Mouse (Mus musculus) limb, embryonic 10.5 days (tissue): ENCODE data around the gene Pdzd11. TPM values are rescaled to one million over a fixed set of nuclear protein-coding genes. Genes with fewer than 3 reads are reported as not detected.

Experiments
- DNase-seq: peaks from one replicate; pipeline ENCODE4 v3.0.0-alpha.2; 2017; ENCODE audit warnings: low spot score
- H3K27ac ChIP-seq: fragments of 300-500 bp; sonication (generic); 2 replicates; pipeline ENCODE4 v1.5.1; 2016; ENCODE audit warnings: mild to moderate bottlenecking
- H3K27me3 ChIP-seq: fragments of 300-500 bp; sonication (generic); 2 replicates; pipeline ENCODE4 v1.6.1; 2016; ENCODE audit warnings: low read depth, mild to moderate bottlenecking; ENCODE audit not compliant: poor library complexity, severe bottlenecking
- H3K36me3 ChIP-seq: fragments of 300-500 bp; sonication (generic); 2 replicates; pipeline ENCODE4 v1.6.1; 2016; ENCODE audit warnings: mild to moderate bottlenecking, moderate library complexity
- H3K4me1 ChIP-seq: fragments of 300-500 bp; sonication (generic); 2 replicates; pipeline ENCODE4 v1.6.1; 2016
- H3K4me3 ChIP-seq: fragments of 300-500 bp; sonication (generic); 2 replicates; pipeline ENCODE4 v1.5.1; 2016; ENCODE audit warnings: mild to moderate bottlenecking, moderate library complexity
- H3K9me3 ChIP-seq: fragments of 300-500 bp; sonication (generic); replicated peaks from 2 replicates; pipeline ENCODE4 v1.6.1; 2016; ENCODE audit warnings: mild to moderate bottlenecking
- WGBS: fragments of 180-500 bp; shearing (Covaris S2); methylation state at CpG from one replicate; pipeline ENCODE4 v1.1.7; 2016; 5-methylcytosine and 5-hydroxymethylcytosine counted together
- polyA plus RNA-seq: library from polyadenylated mRNA; unstranded; fragments of >200 nt; fragmentation: Nextera tagmentation; extraction: Ambion mirVana; gene quantifications from 2 replicates; pipeline ENCODE4 v1.2.1, GENCODE M21; 2016

Pdzd11 gene
- polyA plus RNA-seq, 1 experiment from 2014 or later = 119 TPM

DNA sequence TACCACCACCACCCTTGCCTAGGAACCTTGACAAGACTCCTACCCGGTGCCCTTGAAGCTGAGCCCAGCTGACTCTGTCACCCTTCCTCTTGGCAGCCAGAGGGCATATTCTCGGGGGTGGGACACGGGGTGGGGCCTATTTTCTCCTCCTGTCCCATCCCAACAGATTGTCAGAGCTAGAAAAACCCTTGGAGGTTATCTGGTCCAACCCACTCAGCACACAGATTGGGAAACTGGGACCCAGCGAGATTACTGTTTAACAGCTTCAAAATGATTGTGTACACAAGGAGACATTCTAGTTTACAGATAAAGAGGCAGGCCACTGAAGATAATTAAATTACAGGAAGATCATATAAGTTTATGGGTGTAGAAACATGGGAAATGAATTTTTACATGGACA is 31.6 kb downstream of the Pdzd11 start, which contains the start of gene P2ry4:
P2ry4 (minus strand) TSS at position 79 of the 400 bp plus-strand sequence.
- H3K4me1 ChIP-seq = no peaks in the 10 kb centered on the region
- no peaks in the 10 kb centered on the region for H3K9me3 ChIP-seq
- H3K27me3 ChIP-seq = peaks cover 81% of the 10 kb centered on the region
- no peak within 1 kb of the TSS for H3K4me3 ChIP-seq
- 71% methylated on average over 4 of the region's 4 CpGs for WGBS
- H3K27ac ChIP-seq = no peak within 1 kb of the TSS
- DNase-seq = no peak
- H3K36me3 ChIP-seq = no peaks in the 10 kb centered on the region

Other genes starting within 250 kb of the Pdzd11 start
- gene Otud6a, start 197.6 kb downstream of the Pdzd11 start, polyA plus RNA-seq = not detected in 2 replicates
- 0.79 and 1.1 TPM in 2 replicates for gene Awat2, start 183.9 kb downstream of the Pdzd11 start, polyA plus RNA-seq
- gene Igbp1, start 132.3 kb downstream of the Pdzd11 start, polyA plus RNA-seq = 43.1 and 45.5 TPM in 2 replicates
- not detected in 2 replicates for gene Dgat2l6, start 101.7 kb downstream of the Pdzd11 start, polyA plus RNA-seq
- gene Awat1, start 54.3 kb downstream of the Pdzd11 start, polyA plus RNA-seq = not detected in 2 replicates
- not detected in 2 replicates for gene P2ry4, start 31.7 kb downstream of the Pdzd11 start, polyA plus RNA-seq
- gene Arr3, start 21.1 kb downstream of the Pdzd11 start, polyA plus RNA-seq = not detected in 2 replicates
- 32.8 and 39.7 TPM in 2 replicates for gene Kif4, start 831 bp downstream of the Pdzd11 start, polyA plus RNA-seq
- gene Gdpd2, start 103.3 kb upstream of the Pdzd11 start, polyA plus RNA-seq = 1.4 and 1.5 TPM in 2 replicates
- 15.7 and 17.4 TPM in 2 replicates for gene Dlg3, start 141.2 kb upstream of the Pdzd11 start, polyA plus RNA-seq